Mouse (Mus musculus) B cell, adult 2 months (primary cell): ENCODE results near the gene Nrp2.

ENCODE experiments used
- DNase-seq, 2 experiments: peaks; one replicate each; pipeline ENCODE4 v3.0.0; 2022

Gene Nrp2

DNA sequence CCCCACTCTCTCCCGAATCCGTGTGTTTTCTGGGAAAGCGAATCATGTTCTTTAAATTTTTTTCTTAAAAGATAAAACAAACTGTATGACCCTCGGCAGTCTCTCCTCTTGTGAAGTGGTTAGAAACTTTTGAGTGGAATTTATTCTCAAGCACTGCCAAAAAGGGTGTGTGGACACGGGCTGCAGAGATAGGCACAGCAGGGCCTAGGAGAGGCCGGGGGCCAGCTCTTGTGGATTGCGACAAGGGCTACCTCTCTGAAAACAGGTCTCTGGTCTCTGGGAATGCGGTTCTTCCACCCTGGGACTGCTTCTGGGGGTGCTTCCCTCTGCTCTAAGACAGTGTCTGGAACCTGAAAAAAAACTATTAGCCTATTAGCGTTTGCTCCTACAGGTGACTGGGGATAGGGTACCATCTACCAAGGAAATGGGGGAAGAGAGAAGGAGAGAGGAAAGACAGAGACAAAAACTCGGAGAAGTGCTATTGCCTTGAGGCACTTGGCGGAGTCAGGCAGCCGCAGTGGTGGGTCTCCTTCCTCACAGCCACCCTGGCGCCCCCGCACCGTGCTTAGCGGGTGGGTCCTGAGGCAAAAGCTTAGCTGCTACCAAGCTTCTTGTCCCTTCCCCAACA lies 1.9 kb downstream of the Nrp2 start:
- DNase-seq: no peak

DNA sequence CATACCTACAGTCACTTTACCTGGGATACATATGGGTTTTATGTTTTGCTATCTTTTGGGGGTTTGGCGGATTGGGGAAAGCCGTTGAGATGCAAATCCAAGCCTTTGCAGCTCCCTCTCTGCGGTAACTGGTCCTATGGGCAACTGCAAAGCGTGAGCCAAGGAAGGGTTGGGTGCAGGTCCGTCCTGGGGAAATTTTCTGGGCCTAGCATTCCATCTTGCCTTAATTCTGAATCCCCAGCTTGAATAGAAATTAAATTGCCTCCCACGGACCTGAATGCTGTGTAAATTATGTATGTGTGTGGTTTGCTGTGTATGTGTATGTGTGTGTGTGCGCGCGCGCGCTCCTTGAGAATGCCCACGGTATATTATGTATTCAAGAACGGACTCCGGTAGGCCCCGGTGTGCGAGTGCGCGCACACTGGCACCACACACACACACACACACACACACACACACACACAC lies 2.5 kb downstream of the Nrp2 start:
- no peak for DNase-seq

DNA sequence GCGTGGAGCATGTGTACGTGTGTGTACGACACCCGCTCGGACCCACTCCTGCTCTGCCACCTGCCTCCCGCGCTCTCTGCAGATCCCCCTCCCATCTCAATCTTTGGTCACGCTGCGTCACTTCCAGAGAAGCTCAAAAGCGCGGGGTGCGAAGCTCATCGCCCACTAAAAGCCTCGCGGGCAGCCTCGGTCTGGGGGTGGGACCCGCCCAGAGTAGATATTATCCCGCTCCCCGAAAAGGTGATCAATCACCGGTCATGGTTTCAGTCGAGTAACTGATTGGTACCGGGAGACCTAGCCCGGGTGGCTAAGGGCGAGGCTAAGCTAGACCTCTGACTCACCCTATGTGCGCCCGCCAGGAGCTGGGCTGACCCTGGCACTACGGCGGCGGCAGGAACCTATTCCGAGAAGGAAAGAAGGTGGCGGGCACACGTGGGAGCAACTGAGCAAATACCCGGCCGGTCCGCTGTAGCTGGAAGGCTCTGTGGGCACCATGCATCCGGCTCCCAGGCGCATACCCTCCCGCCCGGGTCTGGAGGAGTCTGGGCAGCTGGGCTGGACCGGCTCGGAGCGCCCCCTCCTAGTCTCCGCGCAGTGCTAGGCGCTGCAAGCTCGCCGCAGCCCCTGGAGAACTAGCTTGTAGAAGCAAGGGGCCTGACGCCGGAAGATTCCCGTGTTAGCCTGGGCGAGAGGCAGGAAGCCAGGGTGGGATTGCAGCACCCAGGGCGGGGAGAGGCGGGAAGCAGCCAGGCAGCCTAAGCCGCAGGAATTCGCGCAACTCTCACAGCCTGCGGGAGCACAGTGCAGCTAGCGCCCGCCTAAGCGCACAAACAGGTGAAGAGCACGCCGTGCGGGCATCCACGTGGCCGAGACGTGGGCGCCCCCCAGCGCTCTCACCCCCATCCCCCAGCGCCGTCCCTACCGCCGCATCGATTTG lies 3.3 kb downstream of the Nrp2 start:
- peak; percentile 45 to 46 for DNase-seq

DNA sequence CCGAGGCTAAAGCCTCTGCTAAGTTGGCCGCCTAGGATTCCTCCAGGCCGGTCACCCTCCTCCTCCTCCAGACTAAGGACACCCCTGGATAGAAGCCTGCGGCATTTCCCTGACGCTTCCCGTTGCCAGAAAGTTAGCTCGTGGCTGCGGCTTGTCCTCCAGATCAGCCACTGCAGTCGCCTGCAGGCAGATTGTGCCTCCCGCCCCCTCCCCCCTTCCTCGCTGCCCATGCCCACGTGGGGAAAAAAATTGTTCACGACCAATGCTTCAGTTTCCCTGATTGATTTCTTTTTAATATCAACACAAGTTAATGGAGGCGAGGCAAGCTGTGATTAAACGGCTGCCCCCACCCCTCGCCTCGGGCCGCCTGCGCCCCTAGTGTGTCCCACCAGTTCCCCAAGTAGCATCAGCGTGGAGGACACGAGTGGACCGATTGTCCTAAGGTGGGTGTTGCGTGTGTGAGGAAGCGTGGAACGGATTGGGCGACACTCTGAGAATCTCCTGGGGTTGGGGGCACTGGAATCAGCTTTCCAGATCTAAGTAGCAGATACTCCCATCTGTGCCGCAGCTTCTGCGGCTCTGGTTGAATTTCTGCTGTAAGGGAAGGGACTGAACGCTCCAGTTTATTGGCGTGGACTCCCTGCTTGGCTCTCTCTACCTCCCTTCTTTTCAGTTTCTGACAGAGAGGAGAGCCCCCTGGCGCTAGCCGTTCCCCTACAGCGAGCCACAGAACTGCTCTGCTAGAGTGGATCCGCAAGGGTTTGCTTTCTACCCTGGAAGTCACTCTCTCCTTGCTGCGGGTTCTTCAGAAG lies 4.2 kb downstream of the Nrp2 start:
- DNase-seq: no peak

DNA sequence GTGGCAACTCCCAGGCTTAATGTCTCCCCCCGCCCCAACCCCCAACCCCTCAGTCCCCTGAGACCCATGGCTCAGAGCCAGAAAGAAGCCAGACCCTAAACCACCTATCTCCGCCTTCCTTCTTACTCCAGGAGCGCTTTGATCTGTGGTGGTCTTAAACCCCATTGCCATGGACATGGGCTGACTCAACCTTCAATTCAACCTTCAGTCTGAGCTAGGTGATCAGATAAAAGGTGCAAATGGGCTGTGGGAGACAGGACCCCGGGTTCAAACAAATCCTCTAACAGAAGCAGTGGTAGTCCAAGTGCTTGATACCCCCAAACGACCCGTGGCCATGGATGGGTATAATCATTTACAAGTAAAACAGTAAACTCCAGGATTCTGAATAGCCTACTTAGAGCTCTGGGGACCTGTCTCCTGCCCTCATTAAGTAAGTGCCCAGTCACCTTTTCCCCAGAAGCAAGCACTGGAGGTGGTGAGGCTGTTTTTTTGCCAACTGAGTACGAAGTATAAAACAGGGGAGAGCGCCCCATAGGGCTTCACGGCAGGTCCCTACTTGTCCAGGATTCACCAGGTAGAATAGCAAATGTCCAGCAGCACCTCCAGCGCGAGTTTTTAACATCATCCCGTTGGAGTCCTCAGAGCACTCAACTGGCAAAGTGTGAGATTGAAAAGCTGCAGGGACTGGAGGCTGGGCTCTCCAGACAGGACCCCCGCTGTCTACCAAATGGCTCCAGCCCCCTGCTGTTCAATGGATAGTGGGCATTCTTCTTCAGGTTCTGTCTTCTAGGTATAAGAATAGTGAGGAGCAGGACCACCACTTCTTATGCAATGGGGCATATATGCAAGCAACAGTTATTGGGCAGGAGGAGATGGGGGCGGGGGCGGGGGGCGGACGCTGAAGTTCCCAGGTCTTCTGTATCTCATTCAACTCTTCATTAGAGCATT lies 5.1 kb downstream of the Nrp2 start:
- DNase-seq: no peak

DNA sequence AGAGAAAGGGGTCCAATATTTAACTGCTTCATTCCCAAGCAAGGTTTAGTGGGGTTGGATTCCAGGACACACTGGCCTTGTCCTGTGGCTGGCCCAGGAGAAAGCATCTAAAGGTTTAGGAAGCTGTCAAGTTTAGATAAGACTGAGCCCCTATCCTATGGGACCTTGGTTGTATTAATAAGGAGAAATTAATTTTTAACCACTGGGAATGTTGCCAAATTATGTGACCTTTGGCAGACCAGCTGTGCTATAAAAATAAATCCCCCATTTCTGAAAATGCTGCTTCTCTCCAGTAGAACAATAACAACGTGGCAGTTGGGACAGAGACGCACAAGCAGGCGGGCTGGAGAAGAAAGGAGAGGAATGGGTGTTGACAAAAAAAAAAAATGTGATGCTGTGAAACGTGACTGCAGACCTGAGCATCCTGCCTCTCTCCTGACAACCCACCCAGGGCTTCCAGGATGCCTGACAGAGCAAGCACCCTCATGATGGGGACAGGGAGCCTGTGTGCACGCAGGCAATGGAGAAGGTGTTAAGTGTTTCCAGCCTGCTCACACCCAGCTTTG lies 6.8 kb downstream of the Nrp2 start:
- no peak for DNase-seq

DNA sequence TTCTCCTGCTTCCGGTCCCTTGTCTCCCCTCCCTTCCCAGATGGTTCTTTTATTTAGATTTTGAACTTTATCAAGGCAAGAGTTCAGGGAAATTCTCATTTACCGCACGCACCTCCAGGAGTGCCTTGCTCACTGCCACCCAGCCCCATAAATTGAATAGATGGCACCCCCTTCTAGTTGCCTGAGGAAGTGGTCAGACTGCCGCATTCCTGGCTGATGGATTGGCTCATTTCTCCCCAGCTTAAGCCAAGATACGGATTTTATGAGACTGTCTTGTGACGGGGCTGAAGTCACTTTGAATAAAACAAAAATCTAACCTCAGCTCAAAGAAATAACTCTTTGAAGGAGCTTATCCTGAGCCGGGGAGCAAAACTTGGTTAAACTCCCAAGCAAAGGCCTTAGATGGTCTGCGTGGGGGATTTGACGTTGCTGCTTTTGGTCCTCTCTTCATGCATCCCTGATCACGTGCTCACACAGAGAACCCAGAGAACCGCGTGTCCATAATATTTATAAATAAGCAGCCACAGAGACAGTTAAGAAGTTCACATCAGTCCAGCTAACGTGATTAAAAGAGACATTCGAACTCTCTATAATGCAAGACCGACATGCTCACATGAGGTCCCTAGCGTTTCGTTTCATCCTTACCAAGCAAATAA lies 10.1 kb downstream of the Nrp2 start:
- no peak for DNase-seq

DNA sequence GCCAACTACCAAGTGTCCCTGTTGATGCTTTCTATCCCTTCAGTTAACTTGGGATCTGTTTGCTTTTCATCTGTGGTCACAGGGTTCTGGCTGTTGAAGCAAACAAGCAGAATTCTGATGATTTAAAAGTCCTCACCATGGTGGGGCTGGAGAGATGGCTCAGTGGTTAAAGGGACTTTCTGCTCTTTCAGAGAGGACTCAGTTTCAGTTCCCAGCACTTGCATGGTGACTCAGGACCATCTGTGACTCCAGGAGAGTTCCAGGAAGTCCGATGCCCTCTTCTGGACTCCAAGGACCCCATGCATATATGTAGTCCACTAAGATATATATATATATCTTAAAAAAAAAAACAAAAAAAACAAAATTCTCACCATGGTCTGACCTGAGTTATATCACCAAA lies 11.9 kb downstream of the Nrp2 start:
- DNase-seq: no peak

DNA sequence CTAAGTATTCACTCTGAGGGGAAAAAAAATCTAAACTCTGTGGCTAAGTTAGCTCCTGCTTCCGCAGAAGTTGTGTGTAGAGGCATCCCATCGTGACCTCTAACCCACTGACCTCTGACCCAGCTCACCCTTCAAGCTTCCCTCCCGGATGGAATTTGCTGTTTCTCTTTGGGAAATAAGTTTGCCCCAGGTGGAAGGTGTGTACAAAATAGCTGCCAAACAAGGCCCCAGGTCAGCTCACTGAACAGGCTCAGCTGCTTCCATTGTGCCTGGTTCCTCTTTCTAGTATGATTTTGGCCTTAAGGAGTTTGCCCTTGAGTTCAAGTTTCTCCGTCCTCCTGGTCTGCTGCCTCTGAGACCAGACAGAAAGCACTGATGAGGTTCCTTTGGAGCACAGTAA lies 12.6 kb downstream of the Nrp2 start:
- no peak for DNase-seq

DNA sequence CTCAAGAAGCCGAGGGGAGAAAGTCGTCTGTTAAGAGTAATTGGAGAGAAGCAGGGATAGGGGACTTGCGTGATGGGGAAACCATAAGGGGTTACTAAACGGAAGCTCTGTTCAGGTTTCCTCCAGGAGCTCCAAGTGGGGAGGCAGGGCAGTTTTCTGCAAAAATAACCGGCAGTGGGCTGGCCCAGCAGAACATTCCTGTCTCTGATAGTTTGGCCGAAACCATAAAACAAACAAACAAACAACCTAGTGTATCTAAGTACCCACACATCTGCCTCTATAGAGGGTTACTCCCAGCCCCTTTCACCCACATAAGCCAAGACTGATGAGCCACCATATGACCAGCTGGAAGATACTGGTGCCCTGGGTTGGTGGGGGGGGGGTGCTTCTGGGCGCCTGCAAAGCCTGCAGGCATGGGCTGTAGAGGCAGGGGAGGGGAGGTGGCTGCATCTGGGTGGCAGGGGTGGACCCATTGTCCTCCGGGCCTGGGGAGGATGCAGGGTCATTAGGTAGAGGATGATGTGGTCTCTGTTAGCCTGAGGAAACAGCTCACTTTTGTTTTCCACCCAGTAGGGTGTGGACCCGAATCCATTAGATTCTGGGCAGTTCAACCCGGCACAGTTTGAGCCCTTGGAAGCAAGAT lies 13.9 kb downstream of the Nrp2 start:
- DNase-seq: no peak

DNA sequence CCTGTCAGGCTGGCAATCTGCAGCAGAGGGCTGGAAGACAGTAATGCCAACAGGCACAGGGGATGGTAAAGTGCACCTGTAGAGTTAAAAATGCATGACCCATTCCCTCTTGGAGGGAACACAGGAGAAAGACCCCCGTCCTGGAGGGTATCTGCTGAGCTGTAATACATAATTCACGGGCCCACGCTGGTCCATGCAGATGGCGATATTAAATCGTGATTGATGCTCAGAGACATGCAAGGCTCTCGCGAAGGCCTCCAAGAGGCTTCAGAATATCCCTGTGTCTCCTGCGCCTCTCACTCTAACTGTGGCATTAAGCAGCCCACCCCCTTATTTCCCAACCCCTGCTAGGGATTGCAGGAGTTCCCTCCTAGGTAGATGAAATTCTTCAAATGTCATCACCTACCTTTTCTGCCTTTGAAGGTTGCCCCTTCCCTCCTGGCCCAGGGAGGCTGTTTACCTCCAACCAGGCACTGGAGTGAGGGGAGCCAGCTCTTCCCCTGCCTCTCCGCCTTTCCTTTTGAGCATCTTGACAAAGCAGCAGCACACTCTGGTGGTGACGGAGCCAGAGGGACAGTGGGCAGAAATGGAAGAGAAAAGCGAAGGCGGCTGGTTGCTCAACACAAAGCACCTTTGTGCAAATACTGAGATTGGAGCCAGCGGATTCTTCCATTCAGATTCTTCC lies 14.6 kb downstream of the Nrp2 start:
- no peak for DNase-seq

DNA sequence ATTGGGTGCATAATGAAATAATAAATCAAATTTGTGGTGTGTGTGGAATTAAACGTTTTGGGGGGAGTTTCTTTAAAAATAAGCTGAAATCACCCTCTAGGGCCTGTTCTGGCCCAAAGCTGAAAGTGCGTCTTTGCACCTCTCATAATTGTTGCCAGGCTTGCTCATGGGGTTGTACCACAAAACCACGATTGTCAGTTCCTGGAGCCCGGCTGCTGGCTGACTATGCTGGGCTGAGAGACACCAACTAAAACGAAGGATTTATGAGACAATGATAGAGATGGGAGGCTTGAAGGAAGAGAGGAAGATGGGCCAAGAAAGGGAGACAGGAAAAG lies 15.1 kb downstream of the Nrp2 start:
- no peak for DNase-seq

DNA sequence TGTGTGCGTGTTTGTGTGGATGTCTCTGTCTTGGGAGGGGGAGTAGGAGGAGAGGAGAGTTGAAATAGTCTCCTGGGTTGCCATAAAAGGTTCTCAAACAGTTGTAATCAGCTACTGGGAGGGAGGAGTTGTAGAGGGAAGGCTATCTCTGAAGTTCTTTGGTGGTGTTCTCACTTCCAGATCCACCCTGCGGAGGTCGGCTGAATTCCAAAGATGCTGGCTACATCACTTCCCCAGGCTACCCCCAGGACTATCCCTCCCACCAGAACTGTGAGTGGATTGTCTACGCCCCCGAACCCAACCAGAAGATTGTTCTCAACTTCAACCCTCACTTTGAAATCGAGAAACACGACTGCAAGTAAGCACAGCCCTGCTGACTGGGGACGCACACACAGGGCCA lies 15.7 kb downstream of the Nrp2 start:
- no peak for DNase-seq

DNA sequence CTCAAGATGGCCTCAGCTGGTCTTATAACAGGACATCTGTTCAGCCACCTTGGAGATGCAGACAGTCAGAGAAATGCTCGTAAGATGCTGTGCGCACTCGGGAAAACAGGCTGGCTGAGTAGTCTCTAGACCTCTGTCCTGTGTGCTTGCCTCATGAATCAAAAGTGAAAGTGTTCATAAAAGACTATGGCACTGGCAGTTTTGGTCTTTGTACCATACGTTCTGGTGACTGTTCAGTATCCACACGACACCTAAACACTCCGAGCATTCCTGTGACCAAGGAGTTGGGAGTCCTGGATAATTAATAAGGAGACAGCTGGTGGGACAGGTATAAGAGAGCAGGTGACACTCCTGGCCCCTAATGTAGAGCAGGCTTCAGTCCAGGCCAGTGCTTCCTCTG lies 16.7 kb downstream of the Nrp2 start:
- DNase-seq: no peak

DNA sequence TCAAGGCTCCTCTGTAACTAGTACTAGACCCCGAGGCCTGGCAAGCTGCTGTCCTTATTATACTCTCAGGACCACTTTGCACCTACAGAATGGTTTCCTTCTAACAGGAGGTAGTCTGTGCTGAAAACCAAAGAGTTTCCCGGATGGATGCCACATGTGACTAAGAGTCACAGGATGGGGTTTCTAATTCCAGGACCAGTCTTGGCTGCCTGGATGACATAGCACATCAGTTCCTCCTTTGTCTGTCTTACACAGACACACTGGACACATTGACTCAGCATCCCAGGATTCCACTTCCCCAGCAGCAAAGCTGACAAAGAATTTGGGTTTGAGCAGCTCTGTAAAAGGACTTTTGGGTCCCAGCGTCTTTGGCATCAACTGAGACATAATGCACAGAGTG lies 17.1 kb downstream of the Nrp2 start:
- no peak for DNase-seq

DNA sequence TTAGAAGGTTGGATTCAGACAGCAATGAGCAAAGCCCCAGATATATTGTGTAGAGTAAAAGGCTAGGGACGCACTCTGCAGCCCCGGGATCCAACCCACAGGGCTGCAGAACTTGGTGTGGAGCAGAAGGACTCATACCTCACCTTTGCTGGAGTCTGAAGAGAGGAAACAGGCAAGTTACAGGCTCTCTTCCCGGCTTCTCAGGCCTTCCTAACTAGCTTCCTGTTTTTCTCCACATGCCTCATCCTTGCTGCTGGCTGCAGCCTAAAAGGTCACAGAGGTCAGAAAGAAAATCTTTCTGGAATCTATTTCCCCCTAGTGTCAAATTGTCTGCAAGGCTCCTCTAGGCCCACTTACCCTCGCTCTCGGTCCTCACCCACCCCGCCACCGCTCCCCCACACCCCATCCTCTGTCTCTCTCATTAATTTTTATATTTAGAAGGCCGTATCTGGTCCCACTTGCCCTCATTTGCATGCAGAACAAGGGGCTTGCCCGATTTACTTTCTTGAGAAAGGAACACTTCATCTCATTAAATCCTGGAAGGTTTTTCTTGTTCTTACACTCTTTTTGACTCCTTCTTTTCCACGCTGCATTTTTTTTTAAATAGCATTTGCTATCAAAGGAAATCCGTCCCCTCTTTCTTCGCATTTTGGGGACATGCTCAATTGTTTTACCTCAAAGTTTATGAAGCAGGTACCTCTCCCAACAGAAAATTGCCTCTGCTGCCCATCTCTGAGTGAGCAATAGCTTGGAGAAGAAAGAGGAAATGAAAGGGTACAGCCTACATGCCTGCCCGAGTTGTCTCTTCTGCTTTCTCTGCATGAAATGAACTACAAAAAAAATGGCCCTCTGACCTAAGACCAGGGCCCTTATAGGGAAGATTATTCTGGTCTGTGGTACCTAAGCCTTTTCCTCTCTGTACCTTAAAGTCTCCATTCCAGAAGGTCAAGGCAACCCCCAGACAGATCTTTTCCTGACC lies 17.9 kb downstream of the Nrp2 start:
- peak; percentile 59 to 62 for DNase-seq

DNA sequence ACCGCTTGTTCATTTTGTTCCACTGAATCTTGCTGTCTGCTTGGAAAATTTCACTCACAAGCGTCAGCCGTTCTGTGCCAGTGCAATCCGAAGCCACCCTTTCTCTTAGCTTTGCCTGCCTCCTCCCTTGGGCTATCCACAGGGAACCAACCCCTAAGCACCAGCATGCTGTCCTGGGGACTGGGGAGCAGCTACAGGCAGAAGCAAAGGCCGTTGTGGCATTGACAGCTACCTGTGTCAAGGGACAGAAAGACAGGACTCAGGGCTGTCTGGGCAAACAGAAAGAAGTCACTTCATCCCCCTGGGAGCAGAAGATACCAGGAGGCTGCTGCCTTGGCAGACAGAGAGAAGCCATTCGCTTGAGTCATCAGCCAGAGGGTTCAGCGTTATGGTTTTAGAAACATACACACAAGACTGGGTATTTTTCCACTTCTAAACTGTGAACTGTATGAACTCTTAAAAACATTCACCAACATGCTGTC lies 18.7 kb downstream of the Nrp2 start:
- no peak for DNase-seq

DNA sequence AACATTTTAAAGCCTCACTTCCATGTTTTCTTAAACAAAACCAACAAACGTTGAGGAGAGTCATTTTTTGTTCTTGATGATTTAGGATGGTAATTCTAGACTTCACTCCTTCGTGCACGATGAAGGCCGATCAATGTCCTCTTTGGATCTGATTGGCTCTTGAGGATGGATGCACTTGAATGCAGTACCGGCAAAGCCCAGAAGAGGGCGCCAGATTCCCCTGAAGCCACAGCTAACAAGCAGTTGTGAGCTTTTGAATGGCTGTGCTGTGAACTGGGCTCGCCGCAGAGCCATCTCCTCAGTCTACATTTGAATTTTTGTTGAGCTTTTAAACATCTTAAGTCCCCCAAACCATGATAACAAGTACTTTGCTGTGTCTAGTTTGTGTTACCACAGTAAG lies 19.4 kb downstream of the Nrp2 start:
- peak; percentile 65 to 67 for DNase-seq

DNA sequence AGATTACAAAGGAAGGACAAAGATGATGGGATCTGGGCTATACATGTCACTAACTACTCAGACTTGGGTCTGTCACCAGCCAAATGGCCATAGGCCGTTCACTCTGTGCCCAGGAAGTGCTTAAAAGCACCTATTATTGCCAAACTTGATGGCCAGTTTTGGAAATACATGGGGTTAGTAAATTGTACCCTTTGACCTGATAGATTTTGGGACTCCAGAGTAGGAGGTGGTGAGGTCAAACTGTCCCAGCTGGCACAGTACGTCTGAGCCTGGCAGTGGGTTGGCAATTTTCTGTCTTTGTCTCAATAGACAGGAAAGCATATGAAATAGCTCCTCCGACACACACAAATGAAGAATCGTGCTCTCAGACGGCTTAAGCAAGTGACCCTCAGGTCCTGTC lies 20.8 kb downstream of the Nrp2 start:
- no peak for DNase-seq
